Mouse (Mus musculus): ENCODE measurements at regions not wholly inside any gene's neighbourhood (a gene's known extent, or its start where the extent isn't known, plus 50 kb on each side); places are given as distances from the start of the nearest gene placed in this dataset.
"Not testable (repeated sequence)": the region's sequence is repeated elsewhere in the genome, so short reads cannot be mapped to it uniquely, and the experiment has no call there.

DNA sequence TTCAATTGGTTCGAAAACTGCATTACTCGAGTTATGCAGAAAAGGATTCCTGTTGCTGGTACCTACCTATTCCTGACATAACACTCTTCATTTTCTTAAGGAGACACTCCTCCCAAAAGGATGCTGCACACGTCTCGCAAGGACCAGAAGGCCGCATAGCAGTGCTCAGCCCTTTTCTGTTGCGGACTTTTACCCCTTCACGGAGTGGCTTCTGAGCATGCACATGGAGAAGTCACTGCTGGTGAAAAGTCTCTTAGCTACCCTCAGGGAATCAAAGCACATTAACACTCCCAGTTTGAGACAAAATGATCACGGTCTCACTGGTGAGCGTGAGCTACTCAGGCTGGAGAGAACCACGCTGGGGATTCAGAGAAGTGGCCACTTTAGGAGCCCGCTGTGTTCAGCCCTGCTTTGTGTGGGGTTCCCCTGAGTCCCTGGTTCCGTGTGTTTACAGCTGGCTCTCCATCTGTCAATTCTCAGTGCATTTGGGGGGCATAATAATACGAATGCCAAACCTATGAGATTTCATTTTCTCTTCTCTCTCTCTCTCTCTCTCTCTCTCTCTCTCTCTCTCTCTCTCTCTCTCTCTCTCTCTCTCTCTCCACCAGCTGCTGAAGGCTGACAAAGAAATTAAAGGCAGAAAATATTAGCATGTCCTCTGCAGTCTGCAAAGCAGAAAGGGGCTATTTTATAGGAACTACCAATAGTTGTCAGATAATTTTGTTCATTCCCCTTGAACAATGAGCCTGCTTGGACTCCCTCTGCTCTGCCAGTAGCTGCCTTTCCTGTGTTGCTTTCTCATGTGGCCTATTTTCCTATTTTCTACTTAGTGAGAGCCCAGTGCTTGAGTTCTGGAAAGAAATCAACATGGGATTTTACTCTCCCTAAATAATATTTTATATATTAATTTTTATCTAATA is 160.7 kb downstream of the Basp1 start:
- DNase-seq (ENCODE audit: low read depth, low spot score), result no peak

DNA sequence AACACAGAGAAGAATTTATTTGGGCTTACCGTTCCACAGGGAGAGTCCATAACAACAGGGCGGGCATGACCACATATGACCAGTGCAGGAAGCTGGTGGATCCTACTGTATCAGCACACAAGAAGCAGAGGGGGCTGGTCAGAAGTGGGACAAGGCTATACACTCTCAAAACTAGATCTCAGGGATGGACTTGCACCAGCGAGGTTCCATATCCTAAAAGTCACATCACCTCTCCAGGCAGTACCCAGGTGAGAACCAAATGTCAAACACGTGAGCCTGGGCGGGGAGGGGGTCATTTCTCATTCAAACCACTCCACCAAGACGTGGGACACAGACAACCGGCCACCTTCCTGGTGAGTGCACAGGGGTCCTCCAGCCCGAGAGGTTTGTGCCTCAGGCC is 167.9 kb downstream of the Basp1 start:
- DNase-seq (ENCODE audit: low read depth, low spot score), result no peak

DNA sequence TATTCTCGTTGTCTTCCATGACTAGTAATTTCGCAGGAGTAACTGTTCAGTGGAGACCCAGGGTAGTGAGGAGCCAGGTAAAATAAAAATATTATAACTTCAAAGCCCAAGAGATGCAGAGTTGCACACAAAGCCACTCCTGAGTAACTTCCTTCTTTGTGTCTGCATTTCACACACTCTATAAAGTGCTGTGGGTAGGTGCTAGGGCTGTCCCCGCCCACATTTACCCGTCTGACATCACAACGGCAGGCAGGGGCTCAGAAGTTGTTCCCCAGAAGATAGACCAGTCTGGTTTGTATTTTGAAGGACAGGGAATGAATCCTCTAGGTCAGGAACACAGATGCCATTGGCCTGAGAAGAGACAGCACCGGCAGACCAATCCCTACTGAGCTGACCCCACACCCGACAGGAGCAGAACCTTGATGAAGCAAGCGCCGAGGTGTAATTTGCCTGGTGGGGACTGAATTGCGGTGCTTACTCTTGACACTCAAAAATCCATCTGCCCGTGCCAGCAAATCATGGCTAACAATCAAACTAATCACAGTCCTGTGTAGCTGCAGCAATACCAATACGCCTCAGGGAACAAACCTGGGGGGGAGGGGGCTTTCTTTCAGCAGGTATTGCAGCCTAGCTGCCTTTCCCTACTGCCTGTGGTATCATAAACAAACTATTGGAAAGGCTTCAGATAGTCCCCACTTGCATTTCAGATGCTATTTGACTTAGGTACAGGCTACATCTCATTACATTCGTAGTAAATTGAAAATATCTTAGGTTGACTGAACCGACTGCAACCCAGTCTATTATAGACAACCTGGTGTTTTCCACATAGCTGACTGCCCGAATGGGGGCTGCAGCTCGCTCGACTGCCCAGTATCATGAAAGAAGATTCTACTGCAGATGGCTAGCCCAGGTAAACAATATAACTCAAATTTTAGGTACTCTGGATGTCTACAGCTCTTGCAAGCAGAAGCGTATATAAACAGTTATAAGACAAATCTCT is 175.6 kb downstream of the Basp1 start:
- DNase-seq (ENCODE audit: low read depth, low spot score), result no peak

DNA sequence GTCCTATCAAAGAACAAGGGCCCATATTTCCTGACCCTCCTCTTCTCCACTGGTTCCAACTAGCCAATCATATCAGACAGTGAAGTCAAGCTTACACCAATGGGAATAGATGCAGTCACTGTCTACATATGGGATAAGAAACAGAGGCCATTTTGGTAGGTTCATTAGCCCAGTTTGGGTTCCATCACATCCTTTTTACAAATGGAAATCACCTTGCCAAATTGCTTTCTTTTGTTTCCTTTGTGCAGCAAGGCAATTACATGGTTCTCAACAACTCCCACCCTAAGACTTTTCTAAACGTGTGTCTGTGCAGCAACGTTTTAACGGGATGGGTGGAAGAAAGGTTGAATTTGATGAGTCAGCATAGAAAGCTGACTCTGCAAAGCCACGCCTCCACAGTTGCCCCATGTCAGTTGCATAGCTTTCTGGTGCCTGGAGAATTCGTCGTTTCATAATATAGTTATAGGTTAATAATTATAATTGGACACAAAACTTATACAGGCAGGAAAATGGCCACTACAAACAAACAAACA is 177.3 kb downstream of the Basp1 start:
- DNase-seq (ENCODE audit: low read depth, low spot score), result no peak

DNA sequence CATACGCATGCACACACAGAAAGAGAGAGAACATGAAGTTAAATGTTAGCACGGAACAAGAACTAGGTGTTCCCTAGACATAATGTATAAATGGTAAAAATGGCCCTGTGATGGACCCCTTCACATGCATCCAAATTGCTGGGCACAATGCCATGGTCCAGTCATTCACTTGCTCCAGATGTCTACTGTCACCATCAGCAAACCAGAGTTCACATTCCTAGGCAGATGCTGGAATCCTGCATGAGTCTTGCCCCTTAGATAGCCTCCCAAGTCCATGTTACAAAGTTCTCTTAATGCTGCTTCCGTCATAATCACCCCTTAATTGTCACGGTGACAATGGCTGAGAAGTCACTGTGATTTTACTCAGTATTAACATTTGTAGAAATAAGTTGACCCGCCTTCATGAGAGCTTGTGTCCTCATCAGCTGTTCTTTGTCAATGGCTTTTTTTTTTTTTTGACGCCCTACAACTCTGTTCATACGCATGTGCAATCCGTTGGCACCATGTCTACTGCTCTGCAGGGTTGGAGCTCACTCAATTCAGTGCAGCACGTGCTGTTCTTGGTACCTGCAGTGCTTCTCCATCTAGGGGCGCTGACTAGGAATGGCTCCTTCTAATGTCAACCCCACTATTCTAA is 179.4 kb downstream of the Basp1 start:
- DNase-seq (ENCODE audit: low read depth, low spot score), result no peak

DNA sequence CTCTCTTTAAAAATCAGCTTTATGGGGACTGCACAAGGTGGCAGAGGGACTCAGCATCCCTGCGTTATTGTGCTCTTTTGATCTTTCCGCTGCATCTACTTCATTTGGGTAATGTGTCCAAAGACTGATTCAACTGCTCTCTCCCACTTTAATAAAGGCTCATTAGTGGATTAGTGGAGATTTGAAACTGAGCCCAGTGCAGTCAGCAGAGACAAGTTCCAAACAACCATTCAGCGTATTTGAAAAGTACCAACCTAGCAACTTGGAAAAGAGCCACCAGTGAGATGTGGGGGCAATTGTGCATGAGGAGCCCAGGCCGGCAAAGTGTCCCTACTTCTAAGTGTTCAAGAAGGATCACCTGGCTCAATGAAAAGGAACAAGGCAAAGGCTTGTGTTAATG is 183.4 kb downstream of the Basp1 start:
- DNase-seq (ENCODE audit: low read depth, low spot score), result no peak

DNA sequence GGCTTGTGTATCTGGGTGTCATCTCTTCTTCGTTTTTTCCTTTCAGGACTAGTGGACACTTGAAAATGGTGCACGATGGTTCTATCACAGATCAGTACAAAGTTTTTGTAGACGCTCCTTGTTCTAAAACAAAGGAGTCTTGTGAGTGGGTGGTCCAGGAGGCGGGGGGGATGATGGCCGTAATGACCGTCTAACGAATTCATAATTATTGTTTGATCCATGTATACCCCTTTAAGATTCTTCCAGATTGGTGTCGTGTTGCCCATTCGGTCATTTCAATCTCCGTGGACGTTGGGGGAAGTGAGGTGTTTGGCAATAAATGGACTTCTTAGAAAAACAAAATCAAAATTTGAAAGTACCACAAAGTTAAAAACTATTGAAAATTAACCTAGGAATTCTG is 183.8 kb downstream of the Basp1 start:
- DNase-seq (ENCODE audit: low read depth, low spot score), result no peak

DNA sequence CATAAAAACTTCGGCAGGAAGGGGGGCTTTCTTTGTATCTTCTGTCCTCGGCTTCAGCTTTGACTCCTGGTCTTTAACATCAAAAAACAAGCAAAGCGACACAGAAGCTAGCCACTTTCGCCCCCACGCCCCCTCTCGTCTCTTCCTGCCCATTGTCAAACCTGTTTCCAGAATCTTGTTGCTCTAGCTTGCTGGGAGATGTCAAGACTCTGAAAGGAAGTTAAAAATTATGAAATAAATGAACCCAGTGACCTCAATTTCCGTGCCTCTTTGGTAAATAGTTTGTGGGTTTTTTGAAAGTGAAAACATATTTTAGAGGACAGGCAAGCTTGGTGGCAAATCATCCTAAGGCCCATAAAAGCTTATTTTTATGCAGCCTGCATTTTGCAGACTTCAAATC is 186.1 kb downstream of the Basp1 start:
- peak; percentile 40 for DNase-seq (ENCODE audit: low read depth, low spot score)

DNA sequence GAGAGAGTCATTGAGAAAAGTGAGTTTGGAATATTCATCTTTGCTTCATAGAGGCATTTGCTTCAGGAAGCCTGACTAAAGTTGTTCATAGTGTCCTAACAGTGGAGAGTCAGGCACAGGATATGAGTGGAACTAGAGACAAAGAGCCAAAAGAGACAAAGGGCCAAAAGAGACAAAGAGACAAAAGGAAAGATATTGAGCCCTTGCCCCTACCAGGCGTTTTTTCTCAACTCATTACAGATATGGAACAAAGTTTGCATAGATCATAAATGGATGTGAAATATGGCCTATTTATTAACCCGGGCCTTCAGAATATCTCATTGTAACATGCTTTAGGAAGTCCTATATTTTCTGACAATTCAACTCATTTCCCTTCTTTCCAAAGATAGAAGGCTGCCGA is 187.6 kb downstream of the Basp1 start:
- DNase-seq (ENCODE audit: low read depth, low spot score), result no peak

DNA sequence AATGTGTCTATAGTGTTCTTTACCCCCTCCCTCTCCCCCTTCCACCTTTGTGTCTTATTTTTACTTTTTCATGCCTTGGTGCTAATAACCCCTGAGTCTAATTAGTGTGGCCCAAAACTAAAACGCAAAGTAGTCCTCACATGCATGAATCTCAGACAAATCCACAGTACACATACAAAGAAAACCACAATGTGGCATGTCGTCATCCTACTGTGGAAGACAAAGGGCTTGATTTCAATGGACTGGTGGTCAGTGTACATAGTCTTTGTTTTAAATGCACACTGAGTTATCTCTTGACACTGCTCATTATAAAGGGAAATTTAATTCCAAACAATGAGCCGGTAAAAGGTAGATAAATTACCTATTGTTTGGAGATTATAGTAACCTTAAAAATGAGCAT is 188.1 kb downstream of the Basp1 start:
- DNase-seq (ENCODE audit: low read depth, low spot score), result no peak

DNA sequence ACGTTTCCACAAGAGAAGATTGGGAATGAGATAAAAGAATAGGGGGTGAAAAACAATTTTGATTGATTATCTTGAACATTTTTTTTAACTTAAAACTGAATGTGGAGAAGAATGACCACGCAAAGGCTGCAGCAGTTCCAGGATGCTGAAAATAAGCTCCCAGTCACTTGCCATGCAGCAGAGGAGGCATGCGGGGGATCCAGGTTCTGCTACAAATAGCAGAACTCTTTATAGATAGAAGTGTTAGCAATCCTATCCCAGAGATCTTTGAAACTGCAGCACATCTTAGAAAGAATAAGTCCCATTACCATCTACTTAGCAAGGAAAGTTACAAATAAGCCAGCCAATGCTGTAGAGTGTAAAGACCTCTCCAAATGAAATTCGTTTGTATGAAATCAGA is 191.8 kb downstream of the Basp1 start:
- DNase-seq (ENCODE audit: low read depth, low spot score), result no peak

DNA sequence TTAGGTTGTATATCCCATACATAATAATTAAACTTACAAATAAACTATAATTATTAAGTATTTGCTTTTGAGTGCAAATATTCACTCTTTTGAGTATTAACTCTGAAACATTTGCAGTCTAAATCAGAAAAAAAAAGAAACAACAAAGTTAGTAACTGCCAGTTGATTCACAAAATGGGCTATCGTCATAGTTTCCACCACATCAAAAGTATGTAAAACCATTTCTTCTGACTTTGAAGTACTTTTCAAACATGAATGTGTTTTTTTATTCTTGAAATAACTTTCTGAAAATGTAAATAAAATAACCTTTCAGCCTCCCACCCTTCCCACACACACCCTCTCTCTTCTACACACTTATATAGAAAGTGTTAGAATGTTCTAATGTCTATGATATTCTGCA is 197.2 kb downstream of the Basp1 start:
- peak; percentile 76 for DNase-seq (ENCODE audit: low read depth, low spot score)

DNA sequence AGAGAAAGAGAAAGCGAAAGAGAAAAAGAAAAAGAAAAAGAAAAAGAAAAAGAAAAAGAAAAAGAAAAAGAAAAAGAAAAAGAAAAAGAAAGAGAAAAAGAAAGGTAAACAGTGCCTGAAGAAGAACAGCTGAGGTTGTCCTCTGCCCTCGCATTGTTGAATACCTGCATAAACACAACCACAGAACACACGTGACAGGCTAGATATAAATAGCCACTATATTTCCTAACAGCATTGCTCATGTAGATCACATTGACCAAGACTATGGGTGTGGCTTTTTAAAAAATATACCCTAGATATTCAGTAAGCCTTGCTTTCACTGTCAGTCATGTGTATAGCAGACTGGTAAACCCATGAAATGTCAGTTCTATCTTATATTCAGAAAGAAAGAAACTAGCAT is 211.5 kb downstream of the Basp1 start:
- no peak for DNase-seq (ENCODE audit: low read depth, low spot score)

DNA sequence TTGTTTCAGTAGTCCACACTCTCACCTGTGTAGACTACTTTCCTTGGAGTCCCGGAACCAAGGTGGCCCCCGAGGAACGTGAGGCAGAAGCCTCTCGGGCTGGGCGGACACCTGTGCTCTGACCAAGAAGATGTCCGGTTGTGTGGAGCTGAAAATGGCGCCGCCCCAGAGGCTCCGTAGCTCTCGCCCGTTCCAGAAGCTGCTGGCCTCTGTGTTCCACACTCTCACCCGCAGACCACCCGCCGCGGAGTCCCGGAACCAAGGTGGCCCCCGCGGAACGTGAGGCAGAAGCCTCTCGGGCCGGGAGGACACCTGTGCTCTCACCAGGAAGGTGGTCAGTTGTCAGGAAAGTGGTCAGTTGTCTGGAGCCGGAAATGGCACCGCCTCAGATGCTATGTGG is 213.3 kb downstream of the Basp1 start:
- not testable (repeated sequence) for DNase-seq (ENCODE audit: low read depth, low spot score)

DNA sequence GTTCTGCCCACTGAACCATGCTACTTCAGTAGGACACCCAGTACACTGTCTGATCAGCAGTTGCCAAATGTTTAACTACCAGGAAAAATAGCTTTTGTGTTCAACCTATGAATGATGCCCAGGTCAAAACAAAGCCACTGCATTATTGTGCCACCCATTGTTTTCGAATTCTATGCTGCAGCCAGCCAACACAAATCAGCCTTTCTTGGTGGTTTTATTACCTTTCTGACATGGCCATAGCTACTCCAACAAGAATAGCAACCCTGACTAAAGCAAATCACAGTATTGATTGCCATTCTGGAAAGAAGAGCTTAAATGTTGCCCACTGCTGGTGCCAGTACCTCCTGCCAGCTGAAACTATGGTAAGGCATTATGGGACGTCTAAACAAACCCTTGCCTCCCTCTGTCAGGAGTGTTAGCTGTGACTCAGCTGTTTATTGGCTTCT is 225.7 kb downstream of the Basp1 start:
- no peak for DNase-seq (ENCODE audit: low read depth, low spot score)

DNA sequence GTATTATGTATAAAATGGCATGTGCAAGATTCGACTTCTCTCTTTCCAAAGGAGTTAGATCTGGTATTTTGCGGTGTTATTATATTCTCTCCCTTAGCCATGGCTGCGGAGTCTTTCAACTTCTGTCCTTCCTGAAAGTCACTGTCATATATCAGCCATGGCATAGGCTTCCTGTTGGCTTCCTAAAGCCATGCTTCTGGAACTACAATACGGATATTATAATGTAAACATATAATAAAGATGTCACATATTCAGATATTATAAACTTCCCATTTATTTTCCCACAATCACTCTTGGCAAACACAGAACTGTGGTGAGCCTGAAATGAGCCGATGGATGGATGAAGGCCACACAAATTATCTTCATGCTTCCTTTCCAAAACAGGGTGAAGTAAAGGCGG is 240.8 kb downstream of the Basp1 start:
- DNase-seq (ENCODE audit: low read depth, low spot score), result no peak

DNA sequence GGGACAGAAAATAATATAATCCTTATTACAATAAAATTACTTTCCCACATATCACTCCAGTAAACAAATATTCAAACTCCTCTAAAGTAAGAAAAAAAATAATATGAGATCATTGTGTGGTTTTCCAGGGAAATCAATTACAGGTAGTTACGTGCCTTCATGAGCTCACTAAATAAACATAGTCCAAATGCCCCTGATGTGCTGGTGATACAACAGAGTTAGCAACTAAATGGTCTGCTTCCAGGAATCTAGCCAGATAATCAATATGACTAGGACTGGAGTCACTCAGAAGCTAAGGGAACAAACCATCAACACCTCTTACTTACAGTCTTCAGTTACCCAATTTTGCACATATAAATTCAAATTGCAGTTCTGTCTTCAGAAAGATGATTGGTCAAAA is 267.2 kb downstream of the Basp1 start:
- DNase-seq (ENCODE audit: low read depth, low spot score), result no peak

DNA sequence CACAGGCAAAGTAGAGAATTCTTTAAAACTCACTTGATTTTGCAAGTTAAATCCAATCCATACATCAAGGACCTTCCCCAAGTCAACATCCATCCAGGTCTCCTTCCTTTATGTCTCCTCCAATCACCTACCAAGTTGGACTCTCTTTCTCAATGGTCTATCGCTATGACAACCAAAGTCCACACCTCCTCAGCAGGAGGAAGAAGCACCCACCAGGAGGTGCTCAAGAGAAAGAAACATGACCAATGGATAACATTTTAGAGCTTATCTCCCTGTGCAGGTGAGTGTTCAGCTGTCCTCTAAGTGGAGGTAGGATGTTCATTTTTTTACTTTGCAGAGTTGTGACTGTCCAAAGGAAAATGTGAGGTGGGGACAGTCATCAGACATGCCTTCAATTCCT is 269.3 kb downstream of the Basp1 start:
- DNase-seq (ENCODE audit: low read depth, low spot score), result peak; percentile 4

DNA sequence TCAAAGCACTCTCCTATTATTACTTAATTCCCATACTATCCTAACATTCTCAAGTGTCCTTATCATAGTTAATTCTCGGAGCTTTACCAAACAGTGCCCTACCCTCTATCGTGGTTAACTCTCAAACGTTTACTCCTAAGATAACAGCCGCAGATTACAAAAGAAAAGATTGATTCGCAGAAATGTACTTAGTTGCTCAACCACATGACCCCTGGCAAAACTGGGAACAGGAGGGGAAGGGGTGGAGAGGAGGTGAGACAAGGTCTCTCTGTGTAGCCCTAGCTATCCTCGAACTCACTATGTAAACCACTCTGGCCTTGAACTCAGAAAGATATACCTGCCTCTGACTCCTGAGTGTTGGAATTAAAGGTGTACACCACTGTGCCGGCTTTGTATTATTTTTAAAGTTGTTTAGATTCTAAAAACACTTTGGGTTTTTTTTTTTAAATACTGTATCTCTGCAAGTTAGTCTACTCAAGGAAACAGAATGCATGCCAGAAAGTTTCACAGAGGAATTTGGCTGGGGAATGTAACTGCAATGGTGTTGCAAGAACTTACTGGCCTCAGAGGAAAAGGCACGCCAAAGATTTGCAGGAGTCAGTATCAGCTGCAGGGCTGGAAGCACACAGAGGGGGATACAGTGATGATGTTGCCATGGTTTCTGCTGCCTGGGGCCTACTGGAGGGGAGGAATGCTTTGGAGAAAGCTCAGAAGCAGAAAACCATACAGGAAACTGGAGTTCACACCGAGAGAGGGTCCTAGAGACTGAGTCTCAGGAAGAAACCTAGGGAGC is 273.0 kb downstream of the Basp1 start:
- no peak for DNase-seq (ENCODE audit: low read depth, low spot score)

DNA sequence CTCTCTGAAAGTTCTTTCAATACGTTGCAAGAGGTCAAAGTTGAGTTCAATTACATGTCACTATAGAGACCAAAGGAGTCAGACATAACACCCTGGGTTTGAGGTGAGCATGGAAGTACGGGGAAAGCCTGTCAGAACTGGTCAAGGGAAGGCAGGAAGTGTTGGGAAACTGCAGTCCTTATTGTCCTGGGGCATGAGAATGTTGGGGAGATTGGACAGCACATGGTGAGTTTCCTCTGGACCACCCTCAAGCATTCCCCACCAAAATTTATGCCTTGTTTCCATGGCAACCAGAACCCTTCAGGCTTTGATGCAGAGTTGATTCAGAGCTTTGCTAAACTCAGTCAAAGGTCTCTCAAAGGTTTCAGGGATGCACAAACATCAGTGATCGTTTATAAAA is 276.5 kb downstream of the Basp1 start:
- DNase-seq (ENCODE audit: low read depth, low spot score), result no peak
